Comparison of ENCODE assay signal across 23 mouse cellular contexts in genomic region chr9:32278052-32278451, GRCm38 (mm10).
"Had no signal": no experiment of that assay in that cellular context is flagged by ENCODE, and none has a peak within 500 bp of the region (broad histone marks: within the 10 kb centered on the region; RNA-seq: fewer than 3 reads in every experiment).

No protein-coding gene starts in this region.

- H3K27me3 ChIP-seq: embryonic facial prominence, embryonic 12.5 days; embryonic facial prominence, embryonic 13.5 days; embryonic facial prominence, embryonic 15.5 days had no signal

- DNase-seq: cerebellum, adult 9-10 months; cerebellum, adult 9-11 months; cerebellum, postnatal 25 days; cerebellum, postnatal 36 days; embryo, embryonic 11 days; forebrain, postnatal 0 days; gastrocnemius, adult 2 months; gastrocnemius, postnatal 10 days; gastrocnemius, postnatal 14 days; gastrocnemius, postnatal 25 days; gastrocnemius, postnatal 36 days; heart, adult 11 months; heart, adult 18-20 months; heart, adult 2 months had no signal

- H3K4me1 ChIP-seq: embryonic facial prominence, embryonic 10.5 days; embryonic facial prominence, embryonic 12.5 days; forebrain, embryonic 10.5 days; forebrain, embryonic 12.5 days; forebrain, embryonic 13.5 days; forebrain, embryonic 15.5 days had no signal

- H3K9ac ChIP-seq: embryonic facial prominence, embryonic 12.5 days; embryonic facial prominence, embryonic 13.5 days; embryonic facial prominence, embryonic 15.5 days; forebrain, embryonic 12.5 days; forebrain, embryonic 13.5 days; forebrain, embryonic 15.5 days; forebrain, postnatal 0 days had no signal

- H3K4me3 ChIP-seq: embryonic facial prominence, embryonic 10.5 days; embryonic facial prominence, embryonic 12.5 days; embryonic facial prominence, embryonic 13.5 days; embryonic facial prominence, embryonic 15.5 days; erythroblast, embryonic 14.5 days; forebrain, embryonic 10.5 days; forebrain, embryonic 12.5 days; forebrain, embryonic 13.5 days; forebrain, embryonic 15.5 days; gastrocnemius, adult 2 months; heart, adult 2 months had no signal

- H3K36me3 ChIP-seq: embryonic facial prominence, embryonic 10.5 days; embryonic facial prominence, embryonic 12.5 days; embryonic facial prominence, embryonic 13.5 days; embryonic facial prominence, embryonic 15.5 days; forebrain, embryonic 10.5 days; forebrain, embryonic 12.5 days; forebrain, embryonic 15.5 days had no signal

- H3K9me3 ChIP-seq: embryonic facial prominence, embryonic 10.5 days; embryonic facial prominence, embryonic 12.5 days; embryonic facial prominence, embryonic 15.5 days; forebrain, embryonic 10.5 days; forebrain, embryonic 12.5 days; forebrain, embryonic 13.5 days; forebrain, embryonic 15.5 days had no signal

- H3K27ac ChIP-seq: embryonic facial prominence, embryonic 10.5 days; embryonic facial prominence, embryonic 12.5 days; embryonic facial prominence, embryonic 13.5 days; embryonic facial prominence, embryonic 15.5 days; forebrain, embryonic 10.5 days; forebrain, embryonic 12.5 days; forebrain, embryonic 13.5 days; forebrain, embryonic 15.5 days; gastrocnemius, adult 2 months; heart, adult 2 months had no signal
